Mouse (Mus musculus) hindbrain, embryonic 10.5 days (tissue): ENCODE data around the gene Vrk1. TPM values are rescaled to one million over a fixed set of nuclear protein-coding genes. Genes with fewer than 3 reads are reported as not detected.
A peak's percentile ranks its signal among the peaks of the same experiment; 100 is the strongest.

Experiments
- DNase-seq: peaks from one replicate; pipeline ENCODE4 v3.0.0-alpha.2; 2017; ENCODE audit warnings: low spot score
- H3K27ac ChIP-seq: fragments of 300-500 bp; sonication (generic); 2 replicates; pipeline ENCODE4 v1.5.1; 2016; ENCODE audit warnings: mild to moderate bottlenecking, moderate library complexity
- H3K27me3 ChIP-seq: fragments of 300-500 bp; sonication (generic); 2 replicates; pipeline ENCODE4 v1.6.1; 2016; ENCODE audit warnings: mild to moderate bottlenecking; ENCODE audit not compliant: poor library complexity, insufficient read depth, severe bottlenecking
- H3K36me3 ChIP-seq: fragments of 300-500 bp; sonication (generic); 2 replicates; pipeline ENCODE4 v1.6.1; 2016; ENCODE audit warnings: mild to moderate bottlenecking, moderate library complexity
- H3K4me1 ChIP-seq: fragments of 300-500 bp; sonication (generic); replicated peaks from 2 replicates; pipeline ENCODE4 v1.6.1; 2016; ENCODE audit warnings: mild to moderate bottlenecking
- H3K4me3 ChIP-seq: fragments of 300-500 bp; sonication (generic); 2 replicates; pipeline ENCODE4 v1.5.1; 2016; ENCODE audit warnings: mild to moderate bottlenecking, moderate library complexity
- H3K9me3 ChIP-seq: fragments of 300-500 bp; sonication (generic); 2 replicates; pipeline ENCODE4 v1.6.1; 2016; ENCODE audit warnings: mild to moderate bottlenecking, moderate library complexity
- WGBS: fragments of 180-500 bp; shearing (Covaris S2); methylation state at CpG from one replicate; pipeline ENCODE4 v1.1.7; 2016; 5-methylcytosine and 5-hydroxymethylcytosine counted together
- polyA plus RNA-seq: library from polyadenylated mRNA; unstranded; fragments of >200 nt; fragmentation: Nextera tagmentation; extraction: Ambion mirVana; gene quantifications from 2 replicates; pipeline ENCODE4 v1.2.1, GENCODE M21; 2016

The Vrk1 gene
- polyA plus RNA-seq, 1 experiment from 2014 or later, result 81.7 TPM

GRCm38 (mm10) chr12:105981121-105981973 lies 28.7 kb upstream of the Vrk1 start:
- DNase-seq, result peak; percentile 30
- Histone ChIP-seq H3K27ac (peak overlapping the region; percentile 54; the same call in 1 of the 2 replicates), H3K4me3 (peak overlapping the region; percentile 27)

GRCm38 (mm10) chr12:105981974-105982305 lies 28.1 kb upstream of the Vrk1 start:
- Histone ChIP-seq H3K36me3 (no peaks in the 10 kb centered on the region), H3K27ac (peak overlapping the region; percentile 54; the same call in 1 of the 2 replicates), H3K4me3 (no peak overlapping the region), H3K27me3 (no peaks in the 10 kb centered on the region), H3K4me1 (peaks cover 13% of the 10 kb centered on the region; the same call in 1 of the 2 replicates), H3K9me3 (0 out of 2 replicates have a peak, but pooled peaks cover 8% of the 10 kb centered on the region)
- DNase-seq, result no peak
- WGBS, result 78% methylated on average over 7 of the region's 7 CpGs

More at GRCm38 (mm10) chr12:105981121-105981973, 28.7 kb upstream of the Vrk1 start:
- Histone ChIP-seq H3K36me3 (no peaks in the 10 kb centered on the region), H3K4me1 (peaks cover 17% of the 10 kb centered on the region; the same call in 1 of the 2 replicates), H3K9me3 (0 out of 2 replicates have a peak, but pooled peaks cover 8% of the 10 kb centered on the region), H3K27me3 (no peaks in the 10 kb centered on the region)
- WGBS, result 26% methylated on average over 15 of the region's 16 CpGs

GRCm38 (mm10) chr12:105982598-105982997 lies 27.4 kb upstream of the Vrk1 start:
- no peaks in the 10 kb centered on the region for H3K36me3 ChIP-seq
- H3K4me1 ChIP-seq, result peaks cover 8% of the 10 kb centered on the region; the same call in 1 of the 2 replicates
- no peaks in the 10 kb centered on the region for H3K27me3 ChIP-seq
- no peak overlapping the region for H3K4me3 ChIP-seq
- WGBS, result 89% methylated on average over 6 of the region's 6 CpGs
- no peak for DNase-seq
- 0 out of 2 replicates have a peak, but pooled peaks cover 8% of the 10 kb centered on the region for H3K9me3 ChIP-seq
- H3K27ac ChIP-seq, result no peak overlapping the region

DNA sequence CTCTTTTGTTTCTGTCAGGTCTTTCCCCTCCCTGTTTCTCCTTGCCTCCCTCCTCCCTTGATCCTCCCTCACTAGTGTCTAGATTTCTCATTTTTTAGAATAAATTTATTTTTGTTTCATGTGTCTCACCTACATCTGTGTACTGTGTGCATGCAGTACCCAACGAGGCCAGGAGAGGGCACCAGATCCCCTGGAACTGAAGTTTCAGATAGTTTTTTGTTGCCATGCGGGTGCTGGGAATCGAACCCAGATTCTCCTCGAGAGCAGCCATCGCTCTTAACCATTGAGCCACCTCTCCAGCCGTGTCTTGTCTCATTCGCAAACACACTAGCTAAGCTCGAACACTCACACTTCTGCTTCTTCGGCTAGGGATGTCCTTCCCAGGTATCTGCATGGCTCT lies 26.5 kb upstream of the Vrk1 start:
- H3K27me3 ChIP-seq, result no peaks in the 10 kb centered on the region
- WGBS, result 94% methylated on average over 9 of the region's 9 CpGs
- no peak for DNase-seq
- H3K36me3 ChIP-seq, result no peaks in the 10 kb centered on the region
- 0 out of 2 replicates have a peak, but pooled peaks cover 8% of the 10 kb centered on the region for H3K9me3 ChIP-seq
- no peak overlapping the region for H3K27ac ChIP-seq
- peaks cover 8% of the 10 kb centered on the region; the same call in 1 of the 2 replicates for H3K4me1 ChIP-seq
- no peak overlapping the region for H3K4me3 ChIP-seq

DNA sequence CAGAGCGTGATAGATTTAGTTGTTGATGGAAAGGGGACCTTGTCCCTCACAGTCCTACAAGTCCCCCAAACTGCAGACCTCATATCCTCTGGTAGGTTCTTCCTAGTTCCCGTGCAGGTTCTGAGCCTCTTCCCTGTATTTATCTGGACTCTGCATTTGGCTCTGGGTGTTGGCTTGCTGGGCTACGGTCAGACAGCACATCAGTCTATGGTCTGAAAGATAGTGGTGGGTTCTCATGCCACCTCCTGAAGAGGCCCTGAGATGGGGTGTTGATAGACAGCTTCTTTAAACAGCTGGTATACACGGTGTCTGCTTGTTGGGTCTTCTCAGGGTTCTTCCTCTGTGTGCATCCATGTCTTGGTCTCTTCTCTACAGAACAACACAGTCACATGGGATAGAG lies 21.6 kb upstream of the Vrk1 start:
- no peak for DNase-seq
- peaks cover 7% of the 10 kb centered on the region; the same call in 1 of the 2 replicates for H3K4me1 ChIP-seq
- WGBS, result 91% methylated on average over 4 of the region's 4 CpGs
- H3K9me3 ChIP-seq, result 0 out of 2 replicates have a peak, but pooled peaks cover 6% of the 10 kb centered on the region
- no peaks in the 10 kb centered on the region for H3K27me3 ChIP-seq
- H3K36me3 ChIP-seq, result no peaks in the 10 kb centered on the region
- H3K27ac ChIP-seq, result no peak overlapping the region
- H3K4me3 ChIP-seq, result no peak overlapping the region

DNA sequence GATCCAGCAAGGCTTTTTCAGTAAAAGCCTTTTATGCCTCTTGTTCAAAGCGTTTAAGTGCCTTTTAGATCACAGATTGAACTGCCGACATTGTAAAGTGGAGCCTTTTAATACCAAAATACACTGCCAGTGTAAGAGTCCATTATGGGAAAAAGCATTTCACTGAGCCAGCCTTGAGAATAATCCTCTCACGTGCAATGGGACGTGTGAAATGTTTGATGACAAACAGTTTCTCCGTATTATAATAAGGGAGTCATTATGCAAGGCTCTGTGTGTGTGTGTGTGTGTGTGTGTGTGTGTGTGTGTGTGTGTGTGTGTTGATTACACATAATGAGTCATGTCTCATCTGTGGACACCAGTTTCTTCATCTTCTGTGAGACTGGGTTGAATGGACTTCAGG lies 17.3 kb upstream of the Vrk1 start:
- Histone ChIP-seq H3K36me3 (no peaks in the 10 kb centered on the region), H3K4me1 (peaks cover 18% of the 10 kb centered on the region; the same call in 1 of the 2 replicates), H3K9me3 (no peaks in the 10 kb centered on the region), H3K27ac (no peak overlapping the region), H3K4me3 (no peak overlapping the region), H3K27me3 (no peaks in the 10 kb centered on the region)
- DNase-seq, result no peak
- WGBS, result 89% methylated on average over 5 of the region's 5 CpGs

- WGBS, result 75% methylated on average over 7 of the region's 7 CpGs
- no peak overlapping the region for H3K4me3 ChIP-seq
Measured at GRCm38 (mm10) chr12:105993356-105993755, 16.7 kb upstream of the Vrk1 start.

DNA sequence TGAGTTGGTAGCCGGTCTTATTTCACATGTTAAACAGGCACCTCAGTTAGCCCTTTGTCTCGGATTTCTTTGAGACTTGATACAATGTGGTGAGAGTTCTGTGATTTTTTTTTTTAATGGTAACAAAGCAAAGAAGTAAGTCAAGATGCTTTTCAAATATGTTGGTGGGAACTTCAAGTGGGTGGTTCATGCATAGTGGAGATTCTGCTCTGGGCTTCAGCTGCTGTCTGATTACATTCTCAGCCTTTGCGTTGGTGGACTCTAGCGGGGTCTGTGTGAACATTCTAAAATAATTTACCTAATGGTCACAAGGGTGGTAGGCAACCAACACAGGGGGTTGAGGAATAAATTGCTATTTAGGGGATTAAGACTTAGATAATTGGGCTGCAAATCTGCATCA lies 14.1 kb upstream of the Vrk1 start:
- H3K36me3 ChIP-seq, result no peaks in the 10 kb centered on the region
- H3K4me3 ChIP-seq, result no peak overlapping the region
- no peaks in the 10 kb centered on the region for H3K9me3 ChIP-seq
- H3K27ac ChIP-seq, result no peak overlapping the region
- H3K27me3 ChIP-seq, result no peaks in the 10 kb centered on the region
- H3K4me1 ChIP-seq, result peaks cover 18% of the 10 kb centered on the region; the same call in 1 of the 2 replicates
- no peak for DNase-seq
- WGBS, result 65% methylated on average over 4 of the region's 4 CpGs

More at GRCm38 (mm10) chr12:105993356-105993755, 16.7 kb upstream of the Vrk1 start:
- no peaks in the 10 kb centered on the region for H3K27me3 ChIP-seq
- H3K4me1 ChIP-seq, result peaks cover 18% of the 10 kb centered on the region; the same call in 1 of the 2 replicates
- H3K9me3 ChIP-seq, result no peaks in the 10 kb centered on the region
- DNase-seq, result no peak
- no peak overlapping the region for H3K27ac ChIP-seq
- no peaks in the 10 kb centered on the region for H3K36me3 ChIP-seq

- Histone ChIP-seq H3K4me1 (peaks cover 15% of the 10 kb centered on the region; the same call in 1 of the 2 replicates), H3K9me3 (no peaks in the 10 kb centered on the region), H3K27me3 (no peaks in the 10 kb centered on the region), H3K4me3 (no peak overlapping the region), H3K36me3 (no peaks in the 10 kb centered on the region), H3K27ac (no peak overlapping the region)
- no peak for DNase-seq
- 90% methylated on average over 19 of the region's 19 CpGs for WGBS
Measured at GRCm38 (mm10) chr12:105997028-105997786, 12.8 kb upstream of the Vrk1 start.

GRCm38 (mm10) chr12:106001775-106002174 lies 8.3 kb upstream of the Vrk1 start:
- no peak for DNase-seq

DNA sequence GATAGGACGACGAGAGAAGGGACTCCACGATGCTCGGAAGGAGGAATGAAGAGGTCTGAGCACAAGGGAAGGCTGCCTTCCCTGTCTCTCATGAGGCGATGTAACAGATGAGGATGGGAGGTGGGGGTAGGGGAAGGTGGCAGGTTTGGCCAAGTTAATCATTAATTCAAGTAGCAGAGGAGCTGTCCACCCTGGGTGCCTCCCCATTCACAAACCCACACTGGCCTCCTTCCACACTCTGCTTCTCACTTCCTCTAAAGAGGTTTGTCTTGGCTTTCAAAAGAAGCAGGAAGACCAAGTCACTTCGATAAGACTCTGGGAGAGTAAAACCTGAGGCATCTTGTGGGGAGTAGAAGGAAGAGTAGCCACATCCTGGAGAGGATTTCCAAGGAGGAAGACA lies 5.3 kb upstream of the Vrk1 start:
- Histone ChIP-seq H3K27ac (no peak overlapping the region), H3K4me1 (no peaks in the 10 kb centered on the region), H3K36me3 (no peaks in the 10 kb centered on the region), H3K9me3 (0 out of 2 replicates have a peak, but pooled peaks cover 2% of the 10 kb centered on the region), H3K27me3 (no peaks in the 10 kb centered on the region), H3K4me3 (no peak overlapping the region)
- DNase-seq, result no peak
- 70% methylated on average over 6 of the region's 6 CpGs for WGBS

More at GRCm38 (mm10) chr12:106001775-106002174, 8.3 kb upstream of the Vrk1 start:
- no peak overlapping the region for H3K27ac ChIP-seq
- no peaks in the 10 kb centered on the region for H3K36me3 ChIP-seq
- 0 out of 2 replicates have a peak, but pooled peaks cover 2% of the 10 kb centered on the region for H3K9me3 ChIP-seq
- no peak overlapping the region for H3K4me3 ChIP-seq
- no peaks in the 10 kb centered on the region for H3K27me3 ChIP-seq
- WGBS, result 70% methylated on average over 8 of the region's 8 CpGs
- H3K4me1 ChIP-seq, result no peaks in the 10 kb centered on the region

DNA sequence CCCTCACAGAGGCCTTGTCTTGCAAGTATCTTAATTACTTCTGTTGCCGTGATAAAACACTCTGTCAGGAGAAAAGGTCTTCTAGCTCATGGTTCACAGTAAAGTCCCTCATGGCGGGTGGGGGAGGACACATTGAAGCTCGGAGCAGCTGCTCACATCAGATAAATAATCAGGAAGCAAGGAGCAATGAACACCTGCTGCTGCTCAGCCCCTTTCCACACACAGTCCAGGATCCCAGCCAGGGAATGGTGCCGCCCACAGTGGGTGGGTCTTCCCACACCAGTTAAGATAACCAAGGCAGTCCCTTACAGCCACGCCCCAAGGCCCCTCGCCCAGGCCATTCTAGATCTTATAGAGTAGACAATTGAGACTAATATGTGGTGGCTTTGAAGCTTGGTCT lies 3.8 kb upstream of the Vrk1 start:
- WGBS, result 85% methylated on average over 6 of the region's 6 CpGs
- 0 out of 2 replicates have a peak, but pooled peaks cover 2% of the 10 kb centered on the region for H3K9me3 ChIP-seq
- no peak overlapping the region for H3K4me3 ChIP-seq
- peaks cover 4% of the 10 kb centered on the region for H3K4me1 ChIP-seq
- no peak for DNase-seq
- H3K27me3 ChIP-seq, result no peaks in the 10 kb centered on the region
- no peaks in the 10 kb centered on the region for H3K36me3 ChIP-seq
- no peak overlapping the region for H3K27ac ChIP-seq
